Mouse (Mus musculus): ENCODE results near the gene Col5a1.
A peak's percentile ranks its signal among the peaks of the same experiment; 100 is the strongest.

The Col5a1 gene

GRCm38 (mm10) chr2:27886148-27886551 lies at the start of gene Col5a1:
Gene Col5a1, plus strand, starts transcription at chr2:27886425.
- peak; percentile 57 for DNase-seq

DNA sequence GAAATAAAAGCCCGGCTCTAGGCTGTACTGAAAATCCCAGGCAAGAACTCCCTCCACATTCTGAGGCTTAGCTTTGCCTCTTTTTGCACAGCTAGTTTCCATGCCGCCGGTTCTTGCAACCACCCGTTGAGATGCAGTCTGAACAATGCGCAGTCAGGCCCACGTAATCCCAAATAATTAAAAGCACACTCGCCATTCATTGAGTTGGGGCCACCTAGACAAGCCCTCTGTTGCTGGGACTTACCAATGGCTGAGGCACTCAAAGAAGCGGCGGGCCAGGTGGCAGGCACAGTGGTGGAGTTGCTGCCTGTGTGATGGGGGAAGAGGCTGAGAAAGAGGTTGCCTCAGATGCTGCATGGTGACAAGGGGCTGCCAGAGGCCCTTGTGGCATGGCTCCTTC lies 48.1 kb upstream of the Col5a1 start:
- DNase-seq, result no peak

- DNase-seq, result no peak
These were observed 45.3 kb upstream of the Col5a1 start for GRCm38 (mm10) chr2:27840890-27841289.

- DNase-seq, result no peak
These were observed 43.3 kb upstream of the Col5a1 start for GRCm38 (mm10) chr2:27842893-27843292.

- DNase-seq, result no peak
These were observed 41.3 kb upstream of the Col5a1 start for GRCm38 (mm10) chr2:27844885-27845284.

DNA sequence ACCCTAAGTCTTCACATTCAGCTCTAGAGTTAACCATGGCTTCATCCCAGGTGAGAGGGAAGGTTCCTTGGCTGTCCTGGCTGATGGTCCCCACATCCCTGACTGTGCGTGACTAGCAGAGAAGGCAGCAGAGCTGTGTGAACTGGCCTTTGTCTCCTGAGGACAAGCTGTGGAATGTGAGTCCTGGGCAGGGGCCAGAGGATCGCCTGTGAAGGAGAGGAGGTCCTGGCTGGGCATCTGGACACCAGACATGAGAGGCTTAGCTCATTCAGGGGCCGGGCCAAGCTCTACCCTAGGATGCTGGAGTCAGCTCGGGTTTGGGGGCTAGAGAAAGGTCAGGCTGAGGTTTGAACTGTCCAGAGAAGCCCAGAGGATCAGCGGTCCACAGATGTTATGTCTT lies 39.2 kb upstream of the Col5a1 start:
- DNase-seq, result no peak

- no peak for DNase-seq
These were observed 38.3 kb upstream of the Col5a1 start for GRCm38 (mm10) chr2:27847851-27848435.

GRCm38 (mm10) chr2:27848466-27848865 lies 37.8 kb upstream of the Col5a1 start:
- no peak for DNase-seq

DNA sequence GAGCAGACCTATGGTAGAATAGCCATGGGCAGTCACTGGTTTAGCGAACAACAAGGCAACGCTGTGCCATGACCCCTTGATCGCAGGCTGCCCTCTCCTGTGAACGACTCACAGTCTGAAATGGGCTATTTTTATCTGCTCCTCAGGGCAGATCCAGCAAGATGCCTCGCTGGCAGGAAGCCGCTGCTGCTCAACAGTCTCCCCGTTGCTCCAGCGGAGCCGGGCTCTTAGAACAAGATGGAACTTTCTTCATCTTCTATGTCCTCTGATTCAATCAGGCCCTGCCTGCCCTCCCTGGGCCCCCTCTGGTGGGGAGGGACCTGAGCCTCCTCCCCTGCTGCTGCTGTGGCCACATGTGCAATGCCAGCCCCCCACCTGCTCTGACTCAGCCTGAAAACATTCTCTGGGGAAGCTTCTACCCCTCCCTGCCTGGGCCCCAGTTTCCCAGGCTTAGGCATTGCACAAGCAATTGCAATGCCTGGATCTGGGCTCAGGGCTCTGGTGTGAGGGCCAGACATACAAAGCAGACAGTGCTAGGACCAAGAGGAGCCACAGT lies 27.8 kb upstream of the Col5a1 start:
- DNase-seq, result no peak

DNA sequence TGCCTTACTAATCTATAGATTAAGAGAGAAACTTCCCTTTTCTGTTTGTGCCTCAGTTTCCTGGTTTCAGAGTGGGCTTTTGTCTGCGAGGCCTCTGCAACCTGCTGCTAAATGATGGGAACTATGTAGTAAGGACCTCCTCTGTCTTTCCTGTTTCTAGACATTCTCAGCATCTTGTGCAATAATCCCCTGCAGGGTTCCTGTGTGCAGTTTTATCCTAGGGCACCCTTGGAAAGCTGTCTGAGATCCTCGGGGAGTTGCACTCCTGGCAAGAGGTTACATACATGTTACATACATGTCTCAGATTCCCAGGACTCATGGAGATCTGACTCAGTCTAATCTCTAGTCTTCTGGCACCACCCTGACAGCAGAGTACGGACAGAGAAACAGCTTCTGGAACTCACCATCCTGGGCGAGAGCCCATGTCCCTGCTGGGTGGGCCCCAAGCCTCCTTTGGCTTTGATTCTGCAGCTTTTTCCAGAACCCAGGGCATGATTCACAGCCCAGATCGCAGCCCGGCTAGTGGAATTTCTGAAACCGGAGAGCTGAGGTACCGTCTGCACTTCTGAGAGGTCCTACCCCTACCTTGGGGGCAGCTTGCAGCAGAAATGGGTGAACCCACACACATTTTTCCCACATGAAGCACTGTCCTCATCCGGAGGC lies 24.5 kb upstream of the Col5a1 start:
- no peak for DNase-seq

GRCm38 (mm10) chr2:27864491-27865365 lies 21.5 kb upstream of the Col5a1 start:
- no peak for DNase-seq

DNA sequence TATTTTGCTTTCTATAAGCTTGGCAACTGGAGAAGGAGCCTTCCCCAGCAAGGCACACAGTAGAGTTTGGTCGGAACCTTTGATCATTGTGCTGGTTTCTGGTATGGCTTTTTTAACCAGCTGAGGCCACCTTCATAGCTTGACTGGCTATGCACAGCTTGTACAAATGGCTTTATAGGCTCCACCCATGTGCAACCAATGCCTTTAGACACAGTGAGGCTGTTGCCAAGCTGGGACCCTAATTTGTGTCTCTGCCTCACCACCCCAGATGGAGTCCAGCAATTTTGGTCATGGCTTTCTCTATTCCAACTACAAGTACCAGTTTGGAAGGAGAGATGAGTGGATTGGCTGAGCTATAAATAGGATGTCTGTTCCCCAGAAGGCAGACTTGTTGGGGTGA lies 15.6 kb upstream of the Col5a1 start:
- DNase-seq, result no peak

- DNase-seq, result no peak
These were observed 15.2 kb upstream of the Col5a1 start for GRCm38 (mm10) chr2:27871056-27871455.

- DNase-seq, result no peak
These were observed 13.9 kb upstream of the Col5a1 start for GRCm38 (mm10) chr2:27872276-27872675.

GRCm38 (mm10) chr2:27873030-27873429 lies 13.2 kb upstream of the Col5a1 start:
- DNase-seq, result no peak

DNA sequence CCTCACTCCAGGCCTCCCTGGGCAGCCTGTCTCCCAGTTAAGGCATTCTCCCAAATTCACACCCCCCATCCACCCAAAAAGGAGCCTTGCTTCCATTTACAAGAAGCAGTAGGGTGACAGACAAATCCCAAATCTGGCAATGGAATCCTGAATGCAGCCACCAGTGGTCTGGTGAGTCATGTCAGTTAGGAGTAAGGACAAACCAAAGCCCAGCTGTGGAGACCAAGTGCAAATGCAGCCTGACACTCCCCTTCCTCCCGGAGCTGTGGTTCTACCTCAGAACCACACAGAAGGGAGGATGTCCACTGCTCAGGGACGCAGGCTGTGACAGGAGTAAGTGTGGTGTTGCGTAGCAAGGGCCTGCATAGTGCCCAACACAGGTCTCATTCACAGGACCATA lies 11.6 kb upstream of the Col5a1 start:
- no peak for DNase-seq

- no peak for DNase-seq
These were observed 11.0 kb upstream of the Col5a1 start for GRCm38 (mm10) chr2:27875231-27875630.

DNA sequence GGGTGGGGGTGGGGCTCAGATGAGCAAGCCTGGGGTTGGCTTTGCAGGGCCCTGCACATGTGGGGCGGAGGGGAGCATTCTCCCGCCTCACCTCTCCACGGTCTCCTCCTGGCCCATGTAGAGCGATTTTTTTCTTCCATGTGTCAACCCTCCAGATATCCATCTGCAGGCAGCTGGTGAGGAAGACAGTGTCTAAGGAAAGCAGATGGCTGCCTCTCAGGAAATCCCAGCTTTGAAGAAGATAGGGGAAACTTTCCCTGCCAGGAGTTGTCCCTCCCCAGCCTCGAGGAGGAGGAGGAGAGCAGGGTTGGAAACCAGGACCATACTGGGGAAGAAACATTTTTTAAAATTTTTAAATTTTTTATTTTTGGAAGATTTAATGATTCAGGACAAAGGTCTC lies 10.4 kb upstream of the Col5a1 start:
- DNase-seq, result no peak

DNA sequence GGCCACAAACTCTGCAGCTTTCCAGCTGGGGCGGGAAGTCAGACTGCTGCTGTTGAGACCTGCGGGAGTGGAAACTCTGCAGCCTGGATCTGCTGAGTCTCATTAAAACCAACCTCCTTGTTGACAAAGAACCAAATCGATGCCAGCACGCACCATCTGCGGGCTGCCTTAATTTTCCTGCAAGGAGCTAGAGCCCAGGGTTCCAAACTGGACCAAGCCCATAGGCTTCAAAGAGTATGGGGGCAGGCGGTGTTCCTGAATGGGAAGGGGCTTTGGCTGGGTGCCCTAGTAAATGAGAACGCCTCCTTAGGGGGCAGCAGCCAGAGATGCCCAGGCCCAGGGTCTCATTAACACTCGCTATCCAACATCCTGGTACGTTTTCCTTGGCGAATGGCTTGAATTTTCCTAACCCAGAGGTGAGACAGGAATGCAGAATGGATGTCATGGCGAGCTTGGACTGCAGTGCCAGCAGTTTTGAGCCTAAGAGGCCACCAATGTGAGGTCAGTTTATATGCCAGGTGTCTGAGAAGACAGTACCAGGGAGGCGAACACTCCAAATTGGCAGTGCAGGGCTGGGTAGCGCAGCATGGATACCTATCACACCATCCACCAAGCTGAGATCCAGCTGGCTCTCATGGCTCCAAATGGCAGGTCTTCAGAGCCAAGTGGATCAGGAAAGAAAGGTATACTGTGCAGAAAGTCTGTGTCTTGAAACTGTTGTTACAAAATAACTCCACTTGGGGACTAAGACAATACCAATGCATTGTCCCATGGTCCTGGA lies 9.3 kb upstream of the Col5a1 start:
- no peak for DNase-seq

GRCm38 (mm10) chr2:27878066-27878465 lies 8.2 kb upstream of the Col5a1 start:
- DNase-seq, result no peak

DNA sequence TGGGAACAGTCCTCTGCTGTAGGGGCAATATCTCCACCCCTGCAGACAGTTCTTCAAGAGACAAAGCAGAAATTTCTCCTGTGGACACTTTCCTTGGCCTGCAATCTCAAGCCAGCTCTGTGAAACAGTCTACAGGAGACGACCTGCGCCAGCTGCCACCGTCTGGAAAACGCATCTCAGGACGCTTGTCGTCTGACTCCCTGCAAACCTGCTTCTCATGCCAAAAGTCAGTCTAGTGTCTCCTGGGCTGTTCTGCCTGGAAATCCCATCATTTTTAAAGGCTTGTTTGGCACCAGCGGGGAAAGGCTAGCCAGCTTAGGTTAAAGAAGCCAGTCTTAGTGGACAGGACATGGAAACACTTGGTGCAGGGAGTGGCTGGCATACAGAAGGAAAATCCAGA lies 2.9 kb upstream of the Col5a1 start:
- no peak for DNase-seq

- DNase-seq, result no peak
These were observed 623 bp upstream of the Col5a1 start for GRCm38 (mm10) chr2:27885456-27886147.
